Mouse (Mus musculus): ENCODE measurements around the gene Pou2f3. TPM values are rescaled to one million over a fixed set of nuclear protein-coding genes. Genes with fewer than 3 reads are reported as not detected.

The Pou2f3 gene
- total and polyA plus RNA-seq, 3 experiments: not detected

GRCm38 (mm10) chr9:43107555-43107954, 102.6 kb downstream of the Pou2f3 start:
- DNase-seq (ENCODE audit: low read depth, low spot score): no peak
- Histone ChIP-seq H3K27ac (ENCODE audit: control insufficient read depth, low read depth, low read length) (no peak overlapping the region), H3K79me2 (ENCODE audit: control insufficient read depth, insufficient read depth, low read length, poor library complexity) (peaks cover 26% of the 10 kb centered on the region), H3K4me3 (ENCODE audit: control insufficient read depth in 1 of 2, insufficient read depth in 1 of 2, low read depth in 2 of 2, low read length in 2 of 2) (no peak overlapping the region), H3K4me1 (ENCODE audit: control insufficient read depth in 1 of 2, insufficient read depth in 2 of 2, low read length in 2 of 2) (peaks cover 9 to 26% of the 10 kb centered on the region in 2 experiments), H3K36me3 (ENCODE audit: control insufficient read depth in 1 of 2, insufficient read depth in 2 of 2, low read length in 2 of 2) (peaks cover 0 to 27% of the 10 kb centered on the region in 2 experiments; a peak in 2 of 4 replicates), H3K9me3 (replicated peaks; ENCODE audit: insufficient read depth, low read length) (no peaks in the 10 kb centered on the region), H3K9ac (ENCODE audit: control insufficient read depth, low read depth, low read length, poor library complexity, severe bottlenecking) (no peak overlapping the region), H3K27me3 (ENCODE audit: control insufficient read depth in 1 of 2, insufficient read depth in 2 of 2, low read length in 2 of 2) (no peaks in the 10 kb centered on the region)
- no peak for TF ChIP-seq ZMIZ1 (IDR thresholded peaks at IDR 0.05; ENCODE audit: low read depth, low read length)
- 0 out of 2 replicates have a peak, but pooled peaks have one; percentile 18 for TF ChIP-seq JUND (IDR thresholded peaks at IDR 0.05; ENCODE audit: low read depth, low read length)
- no peak for TF ChIP-seq MYB (IDR thresholded peaks at IDR 0.05; ENCODE audit: low read depth, low read length)
- no peak for TF ChIP-seq UBTF (IDR thresholded peaks at IDR 0.05; ENCODE audit: borderline replicate concordance, insufficient read depth, low read depth, low read length)
- no peak for TF ChIP-seq ZKSCAN1 (IDR thresholded peaks at IDR 0.05; ENCODE audit: low read depth, low read length)
- peak; percentile 13; the same call in 1 of the 2 replicates for TF ChIP-seq SIN3A (IDR thresholded peaks at IDR 0.05; ENCODE audit: low read length)
- TF ChIP-seq KAT2A (conservative IDR thresholded peaks at IDR 0.05; ENCODE audit: low read depth, low read length): no peak
- no peak for TF ChIP-seq MAFK (IDR thresholded peaks at IDR 0.05; ENCODE audit: borderline replicate concordance, low read depth, low read length)
- TF ChIP-seq BHLHE40 (IDR thresholded peaks at IDR 0.05; ENCODE audit: borderline replicate concordance, low read depth, low read length): no peak
- TF ChIP-seq POLR2AphosphoS2 (IDR thresholded peaks at IDR 0.05; ENCODE audit: low read length): no peak
- no peak for TF ChIP-seq GATA1 (IDR thresholded peaks at IDR 0.05; ENCODE audit: low read depth, low read length)
- no peak for TF ChIP-seq ZC3H11A (IDR thresholded peaks at IDR 0.05; ENCODE audit: low read depth, low read length)
- TF ChIP-seq CHD1 (IDR thresholded peaks at IDR 0.05; ENCODE audit: low read depth, low read length): no peak
- no peak for TF ChIP-seq ELF1 (IDR thresholded peaks at IDR 0.05; ENCODE audit: low read depth, low read length)
- TF ChIP-seq EP300 (IDR thresholded peaks at IDR 0.05; ENCODE audit: low read depth in 1 of 2, low read length in 2 of 2): no peak
- no peak for TF ChIP-seq ZNF384 (IDR thresholded peaks at IDR 0.05; ENCODE audit: low read depth, low read length)

- Histone ChIP-seq H3K36me3 (ENCODE audit: control insufficient read depth in 1 of 2, insufficient read depth in 2 of 2, low read length in 2 of 2) (peaks cover 0 to 30% of the 10 kb centered on the region in 2 experiments; a peak in 2 of 4 replicates), H3K4me1 (ENCODE audit: control insufficient read depth in 1 of 2, insufficient read depth in 2 of 2, low read length in 2 of 2) (peaks cover 9 to 26% of the 10 kb centered on the region in 2 experiments), H3K9me3 (replicated peaks; ENCODE audit: insufficient read depth, low read length) (no peaks in the 10 kb centered on the region), H3K9ac (ENCODE audit: control insufficient read depth, low read depth, low read length, poor library complexity, severe bottlenecking) (peak within 1 kb of the TSS; percentile 92), H3K79me2 (ENCODE audit: control insufficient read depth, insufficient read depth, low read length, poor library complexity) (peaks cover 26% of the 10 kb centered on the region), H3K4me3 (ENCODE audit: control insufficient read depth in 1 of 2, insufficient read depth in 1 of 2, low read depth in 2 of 2, low read length in 2 of 2) (peak within 1 kb of the TSS; percentile 82 to 86), H3K27me3 (ENCODE audit: control insufficient read depth in 1 of 2, insufficient read depth in 2 of 2, low read length in 2 of 2) (no peaks in the 10 kb centered on the region), H3K27ac (ENCODE audit: control insufficient read depth, low read depth, low read length) (peak within 1 kb of the TSS; percentile 86)
- DNase-seq (ENCODE audit: low read depth, low spot score): peak; percentile 50
- peak; percentile 23 for TF ChIP-seq RAD21 (IDR thresholded peaks at IDR 0.05; ENCODE audit: low read depth, low read length)
- peak; percentile 46 for TF ChIP-seq SMC3 (IDR thresholded peaks at IDR 0.05; ENCODE audit: low read depth, low read length)
- no peak for TF ChIP-seq NELFE (IDR thresholded peaks at IDR 0.05; ENCODE audit: low read depth, low read length)
- peak; percentile 1; the same call in 1 of the 2 replicates for TF ChIP-seq ZC3H11A (IDR thresholded peaks at IDR 0.05; ENCODE audit: low read depth, low read length)
- no peak for TF ChIP-seq MAZ (IDR thresholded peaks at IDR 0.05; ENCODE audit: low read depth, low read length)
- peak; percentile 14 to 40 (median 29); a peak in 4 of 6 replicates for TF ChIP-seq CTCF (IDR thresholded peaks at IDR 0.05 in 2 of 3, conservative IDR thresholded peaks at IDR 0.05 in 1 of 3; ENCODE audit: control insufficient read depth in 1 of 3, insufficient read depth in 1 of 3, low read depth in 2 of 3, low read length in 3 of 3, poor library complexity in 1 of 3, severe bottlenecking in 1 of 3)
Measured at GRCm38 (mm10) chr9:43107187-43107517, 103.0 kb downstream of the Pou2f3 start, which contains the start of gene Arhgef12. Gene Arhgef12, minus strand, starts transcription at chr9:43107239.

Measured in MEL (cell line).